Comparison of ENCODE assay signal across 24 mouse cellular contexts in the genomic region with DNA sequence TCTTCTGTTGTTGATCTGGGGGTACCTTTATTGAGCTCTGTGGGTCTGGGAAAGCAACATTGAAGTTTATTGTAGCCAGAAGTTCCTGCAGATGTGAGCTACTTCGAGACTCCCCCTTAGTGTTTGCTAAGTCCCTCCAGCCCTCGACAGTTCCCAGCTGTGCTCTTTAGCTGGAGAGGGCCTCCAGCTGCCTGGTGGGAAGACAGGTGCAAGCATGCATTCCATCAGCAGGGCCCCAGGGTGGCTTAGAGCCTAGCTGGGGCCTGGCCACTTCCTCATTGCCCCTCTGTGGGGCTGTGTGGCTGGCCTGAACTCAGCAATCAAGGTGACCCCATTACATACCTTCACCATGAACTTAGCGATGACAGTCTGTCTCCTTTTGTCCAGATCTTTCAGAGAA. TPM values are rescaled to one million over a fixed set of nuclear protein-coding genes. Genes with fewer than 3 reads are reported as not detected.
A peak's percentile ranks its signal among the peaks of the same experiment; 100 is the strongest.
DNase-seq lines count a peak whose midpoint lies in the region; ATAC-seq and TF ChIP-seq lines count a peak whose summit lies in the region.
"Had no signal": no experiment of that assay in that cellular context is flagged by ENCODE, and none has a peak within 500 bp of the region (broad histone marks: within the 10 kb centered on the region; RNA-seq: fewer than 3 reads in every experiment).

No protein-coding gene starts in this region.

- H3K4me1 ChIP-seq in embryonic facial prominence, embryonic 14.5 days (ENCODE audit: control insufficient read depth, insufficient read depth, low read length): no peaks in the 10 kb centered on the region
- no peaks in the 10 kb centered on the region for H3K4me1 ChIP-seq in embryonic facial prominence, embryonic 10.5 days
- H3K4me1 ChIP-seq in stomach, embryonic 16.5 days (ENCODE audit: control insufficient read depth, insufficient read depth, low read length): no peaks in the 10 kb centered on the region
- no peaks in the 10 kb centered on the region for H3K4me1 ChIP-seq in stomach, postnatal 0 days (replicated peaks; ENCODE audit: control insufficient read depth, insufficient read depth)
- no peaks in the 10 kb centered on the region for H3K4me1 ChIP-seq in limb, embryonic 14.5 days (ENCODE audit: control insufficient read depth, insufficient read depth, low read length)
- H3K4me1 ChIP-seq: embryonic facial prominence, embryonic 15.5 days; heart, embryonic 12.5 days; hindbrain, embryonic 10.5 days; hindbrain, embryonic 13.5 days had no signal

- H3K9me3 ChIP-seq in embryonic facial prominence, embryonic 14.5 days (ENCODE audit: control insufficient read depth, low read length): no peaks in the 10 kb centered on the region
- no peaks in the 10 kb centered on the region for H3K9me3 ChIP-seq in embryonic facial prominence, embryonic 10.5 days
- no peaks in the 10 kb centered on the region for H3K9me3 ChIP-seq in stomach, embryonic 16.5 days (replicated peaks; ENCODE audit: control insufficient read depth, low read length)
- no peaks in the 10 kb centered on the region for H3K9me3 ChIP-seq in stomach, postnatal 0 days (ENCODE audit: control insufficient read depth, low read length)
- no peaks in the 10 kb centered on the region for H3K9me3 ChIP-seq in limb, embryonic 14.5 days (ENCODE audit: control insufficient read depth, low read length)
- H3K9me3 ChIP-seq: embryonic facial prominence, embryonic 15.5 days; heart, embryonic 12.5 days; hindbrain, embryonic 10.5 days; hindbrain, embryonic 13.5 days had no signal

- H3K4me3 ChIP-seq in embryonic facial prominence, embryonic 14.5 days (ENCODE audit: low read depth, low read length): no peak overlapping the region
- H3K4me3 ChIP-seq in embryonic facial prominence, embryonic 10.5 days: no peak overlapping the region
- no peak overlapping the region for H3K4me3 ChIP-seq in stomach, embryonic 16.5 days (replicated peaks; ENCODE audit: low read length)
- H3K4me3 ChIP-seq in stomach, postnatal 0 days (ENCODE audit: low read depth, low read length): no peak overlapping the region
- no peak overlapping the region for H3K4me3 ChIP-seq in limb, embryonic 14.5 days (replicated peaks; ENCODE audit: low read length)
- H3K4me3 ChIP-seq: embryonic facial prominence, embryonic 15.5 days; heart, embryonic 12.5 days; hindbrain, embryonic 10.5 days; hindbrain, embryonic 13.5 days had no signal

- H3K27ac ChIP-seq in embryonic facial prominence, embryonic 14.5 days (replicated peaks; ENCODE audit: low read depth, low read length): no peak overlapping the region
- no peak overlapping the region for H3K27ac ChIP-seq in embryonic facial prominence, embryonic 10.5 days (replicated peaks)
- no peak overlapping the region for H3K27ac ChIP-seq in stomach, embryonic 16.5 days (ENCODE audit: low read length)
- no peak overlapping the region for H3K27ac ChIP-seq in stomach, postnatal 0 days (replicated peaks)
- no peak overlapping the region for H3K27ac ChIP-seq in limb, embryonic 14.5 days (replicated peaks; ENCODE audit: low read depth, low read length)
- H3K27ac ChIP-seq: embryonic facial prominence, embryonic 15.5 days; hindbrain, embryonic 10.5 days; hindbrain, embryonic 13.5 days had no signal

- H3K4me2 ChIP-seq in embryonic facial prominence, embryonic 14.5 days (ENCODE audit: low read depth, low read length): no peak overlapping the region
- H3K4me2 ChIP-seq in stomach, embryonic 16.5 days (ENCODE audit: low read depth, low read length): no peak overlapping the region
- no peak overlapping the region for H3K4me2 ChIP-seq in stomach, postnatal 0 days (replicated peaks; ENCODE audit: low read depth)
- H3K4me2 ChIP-seq in limb, embryonic 14.5 days (replicated peaks; ENCODE audit: low read depth, low read length, severe bottlenecking): no peak overlapping the region
- H3K4me2 ChIP-seq: embryonic facial prominence, embryonic 15.5 days; heart, embryonic 12.5 days; hindbrain, embryonic 13.5 days had no signal

- no peak for TF ChIP-seq POLR2A in limb, embryonic 14.5 days (IDR thresholded peaks at IDR 0.05; ENCODE audit: borderline replicate concordance, extremely low read depth, insufficient read depth, insufficient read length)

- ATAC-seq in embryonic facial prominence, embryonic 14.5 days (ENCODE audit: low read depth): peak; percentile 74
- peak; percentile 53; the same call in 1 of the 2 replicates for ATAC-seq in stomach, embryonic 16.5 days (ENCODE audit: insufficient read depth, low FRiP score)
- ATAC-seq in stomach, postnatal 0 days (ENCODE audit: low FRiP score, low TSS enrichment): no peak
- peak; percentile 80 for ATAC-seq in limb, embryonic 14.5 days (ENCODE audit: low FRiP score, low read depth)
- ATAC-seq: activated CD4-positive, CD25-positive, alpha-beta regulatory T cell, adult 4 months; forebrain, embryonic 14.5 days; forebrain, postnatal 0 days; hindbrain, embryonic 16.5 days had no signal

- no peak overlapping the region for H3K9ac ChIP-seq in embryonic facial prominence, embryonic 14.5 days (ENCODE audit: low read depth, low read length)
- no peak overlapping the region for H3K9ac ChIP-seq in stomach, embryonic 16.5 days (ENCODE audit: low read length)
- no peak overlapping the region for H3K9ac ChIP-seq in stomach, postnatal 0 days (ENCODE audit: low read length)
- H3K9ac ChIP-seq in limb, embryonic 14.5 days (ENCODE audit: low read depth, low read length, severe bottlenecking): no peak overlapping the region
- H3K9ac ChIP-seq: embryonic facial prominence, embryonic 15.5 days; forebrain, postnatal 0 days; heart, embryonic 12.5 days; hindbrain, embryonic 13.5 days had no signal

- DNase-seq in embryonic facial prominence, embryonic 14.5 days (ENCODE audit: low spot score): peak; percentile 55
- no peak for DNase-seq in embryonic facial prominence, embryonic 10.5 days (ENCODE audit: low spot score)
- DNase-seq in stomach, postnatal 0 days (ENCODE audit: low spot score): no peak
- DNase-seq in limb, embryonic 14.5 days (ENCODE audit: low spot score): peak; percentile 40
- no peak for DNase-seq in layer of hippocampus, postnatal 36 days
- DNase-seq: adrenal gland, adult 8-10 months; adrenal gland, postnatal 25 days; cerebellum, adult 11-12 months; cerebellum, adult 8-10 months; cerebellum, postnatal 10 days; cerebellum, postnatal 36 days; embryo, embryonic 11 days; forebrain, postnatal 0 days; gastrocnemius, postnatal 25 days; heart, adult 18-20 months; heart, postnatal 14 days had no signal

- 55% methylated on average over 3 of the region's 3 CpGs for WGBS in embryonic facial prominence, embryonic 14.5 days
- WGBS in embryonic facial prominence, embryonic 10.5 days: 74% methylated on average over 3 of the region's 3 CpGs
- 44% methylated on average over 3 of the region's 3 CpGs for WGBS in stomach, embryonic 16.5 days
- WGBS in stomach, postnatal 0 days: 35% methylated on average over 3 of the region's 3 CpGs
- 54% methylated on average over 3 of the region's 3 CpGs for WGBS in limb, embryonic 14.5 days

- TF ChIP-seq CTCF in stomach, postnatal 0 days (IDR thresholded peaks at IDR 0.05; ENCODE audit: low read depth): no peak

- no peaks in the 10 kb centered on the region for H3K27me3 ChIP-seq in embryonic facial prominence, embryonic 14.5 days (replicated peaks; ENCODE audit: control insufficient read depth, insufficient read depth, low read length)
- H3K27me3 ChIP-seq in embryonic facial prominence, embryonic 10.5 days (replicated peaks; ENCODE audit: low read depth, poor library complexity, severe bottlenecking): no peaks in the 10 kb centered on the region
- no peaks in the 10 kb centered on the region for H3K27me3 ChIP-seq in stomach, embryonic 16.5 days (ENCODE audit: control insufficient read depth, insufficient read depth, low read length)
- no peaks in the 10 kb centered on the region for H3K27me3 ChIP-seq in stomach, postnatal 0 days (ENCODE audit: control insufficient read depth, insufficient read depth, low read length)
- H3K27me3 ChIP-seq in limb, embryonic 14.5 days (ENCODE audit: control insufficient read depth, insufficient read depth, low read length): no peaks in the 10 kb centered on the region
- H3K27me3 ChIP-seq: embryonic facial prominence, embryonic 15.5 days; heart, embryonic 12.5 days; hindbrain, embryonic 13.5 days had no signal

- TF ChIP-seq EP300 in stomach, postnatal 0 days (optimal IDR thresholded peaks at IDR 0.05): no peak

- peaks cover 70% of the 10 kb centered on the region for H3K36me3 ChIP-seq in embryonic facial prominence, embryonic 14.5 days (ENCODE audit: control insufficient read depth, insufficient read depth, low read length)
- peaks cover 85% of the 10 kb centered on the region for H3K36me3 ChIP-seq in embryonic facial prominence, embryonic 10.5 days (replicated peaks)
- 0 out of 2 replicates have a peak, but pooled peaks cover 3% of the 10 kb centered on the region for H3K36me3 ChIP-seq in stomach, embryonic 16.5 days (ENCODE audit: control insufficient read depth, insufficient read depth, low read length)
- H3K36me3 ChIP-seq in stomach, postnatal 0 days (ENCODE audit: control insufficient read depth, insufficient read depth, low read length): peaks cover 3% of the 10 kb centered on the region; the same call in 1 of the 2 replicates
- H3K36me3 ChIP-seq in limb, embryonic 14.5 days (ENCODE audit: control insufficient read depth, insufficient read depth, low read length): peaks cover 57% of the 10 kb centered on the region

RNA-seq across cellular contexts. Expression of a gene that starts 10.2 kb away (rescaled TPM):
- polyA plus RNA-seq in embryonic facial prominence, embryonic 14.5 days (2014; fragmentation: Nextera tagmentation; extraction: Ambion mirVana): 5.5 and 6.8 TPM in 2 replicates
- 12.4 and 14.1 TPM in 2 replicates for polyA plus RNA-seq in embryonic facial prominence, embryonic 10.5 days (2016; fragmentation: Nextera tagmentation; extraction: Ambion mirVana)
- 7.3 and 7.9 TPM in 2 replicates for polyA plus RNA-seq in stomach, embryonic 16.5 days (2015; fragmentation: Nextera tagmentation; extraction: Ambion mirVana)
- polyA plus RNA-seq in stomach, postnatal 0 days (2015; fragmentation: Nextera tagmentation; extraction: Ambion mirVana): 3.0 and 3.1 TPM in 2 replicates
- 14.2 and 16.7 TPM in 2 replicates for polyA plus RNA-seq in limb, embryonic 14.5 days (2012; rRNA removed)
- 5.1 and 6.2 TPM in 2 replicates for polyA plus RNA-seq in limb, embryonic 14.5 days (2014; fragmentation: Nextera tagmentation; extraction: Ambion mirVana)
- total RNA-seq in layer of hippocampus, postnatal 36 days (2021): 10 to 100 TPM; 13.5 to 13.9 TPM

RNA-seq across cellular contexts. Expression of a gene that starts 35.7 kb away (rescaled TPM):
- 8.0 TPM in 2 replicates for polyA plus RNA-seq in embryonic facial prominence, embryonic 14.5 days (2014; fragmentation: Nextera tagmentation; extraction: Ambion mirVana)
- 6.5 and 7.3 TPM in 2 replicates for polyA plus RNA-seq in embryonic facial prominence, embryonic 10.5 days (2016; fragmentation: Nextera tagmentation; extraction: Ambion mirVana)
- 3.8 and 5.2 TPM in 2 replicates for polyA plus RNA-seq in stomach, embryonic 16.5 days (2015; fragmentation: Nextera tagmentation; extraction: Ambion mirVana)
- 1.6 and 2.3 TPM in 2 replicates for polyA plus RNA-seq in stomach, postnatal 0 days (2015; fragmentation: Nextera tagmentation; extraction: Ambion mirVana)
- 8.1 and 8.5 TPM in 2 replicates for polyA plus RNA-seq in limb, embryonic 14.5 days (2012; rRNA removed)
- polyA plus RNA-seq in limb, embryonic 14.5 days (2014; fragmentation: Nextera tagmentation; extraction: Ambion mirVana): 7.3 and 8.5 TPM in 2 replicates
- 10 to 100 TPM; 32.7 to 44.4 TPM for total RNA-seq in layer of hippocampus, postnatal 36 days (2021)

RNA-seq across cellular contexts. Expression of a gene that starts 45.5 kb away (rescaled TPM):
- polyA plus RNA-seq in embryonic facial prominence, embryonic 14.5 days (2014; fragmentation: Nextera tagmentation; extraction: Ambion mirVana): 3.9 and 4.7 TPM in 2 replicates
- polyA plus RNA-seq in embryonic facial prominence, embryonic 10.5 days (2016; fragmentation: Nextera tagmentation; extraction: Ambion mirVana): 1.3 and 2.0 TPM in 2 replicates
- 7.7 and 8.9 TPM in 2 replicates for polyA plus RNA-seq in stomach, embryonic 16.5 days (2015; fragmentation: Nextera tagmentation; extraction: Ambion mirVana)
- 2.4 and 2.8 TPM in 2 replicates for polyA plus RNA-seq in stomach, postnatal 0 days (2015; fragmentation: Nextera tagmentation; extraction: Ambion mirVana)
- 8.3 and 10.5 TPM in 2 replicates for polyA plus RNA-seq in limb, embryonic 14.5 days (2012; rRNA removed)
- 4.0 and 4.2 TPM in 2 replicates for polyA plus RNA-seq in limb, embryonic 14.5 days (2014; fragmentation: Nextera tagmentation; extraction: Ambion mirVana)
- 10 to 100 TPM; 26.4 to 37.3 TPM for total RNA-seq in layer of hippocampus, postnatal 36 days (2021)

Comparison
In these comparisons a context has a peak if more than half of its experiments do, and no peak if none do; other contexts are left out.
1. DNase-seq: peak in embryonic facial prominence, embryonic 14.5 days (single experiment) and limb, embryonic 14.5 days (single experiment); none in embryonic facial prominence, embryonic 10.5 days (single experiment), stomach, postnatal 0 days (single experiment) and layer of hippocampus, postnatal 36 days (0 of 2).